Mouse (Mus musculus) intestine, embryonic 16.5 days (tissue): ENCODE measurements around the gene Ets1. TPM values are rescaled to one million over a fixed set of nuclear protein-coding genes. Genes with fewer than 3 reads are reported as not detected.

ENCODE experiments used
- ATAC-seq: fragments of 200-750 bp; cut with Nextera tagmentation; 2 replicates; pipeline ENCODE4 v1.8.0; 2017; ENCODE audit warnings: moderate TSS enrichment, moderate library complexity
- H3K27ac ChIP-seq: fragments of 300-500 bp; sonication (generic); 2 replicates; pipeline ENCODE4 v1.5.1; 2014; ENCODE audit warnings: mild to moderate bottlenecking, low read length
- H3K27me3 ChIP-seq: fragments of 300-500 bp; sonication (generic); replicated peaks from 2 replicates; pipeline ENCODE4 v1.6.1; 2014; ENCODE audit warnings: low read length, control low read depth, mixed read lengths; ENCODE audit not compliant: control insufficient read depth, insufficient read depth
- H3K36me3 ChIP-seq: fragments of 300-500 bp; sonication (generic); 2 replicates; pipeline ENCODE4 v1.6.1; 2014; ENCODE audit warnings: low read length, control low read depth; ENCODE audit not compliant: control insufficient read depth, insufficient read depth
- H3K4me1 ChIP-seq: fragments of 300-500 bp; sonication (generic); 2 replicates; pipeline ENCODE4 v1.6.1; 2014; ENCODE audit warnings: low read length, control low read depth, mixed read lengths; ENCODE audit not compliant: control insufficient read depth, insufficient read depth
- H3K4me2 ChIP-seq: fragments of 300-500 bp; sonication (generic); 2 replicates; pipeline ENCODE4 v1.6.1; 2014; ENCODE audit warnings: low read depth, low read length, control low read depth
- H3K4me3 ChIP-seq: fragments of 300-500 bp; sonication (generic); 2 replicates; pipeline ENCODE4 v1.5.1; 2014; ENCODE audit warnings: mild to moderate bottlenecking, low read length
- H3K9ac ChIP-seq: fragments of 300-500 bp; sonication (generic); 2 replicates; pipeline ENCODE4 v1.6.1; 2014; ENCODE audit warnings: low read depth, low read length
- H3K9me3 ChIP-seq: fragments of 300-500 bp; sonication (generic); 2 replicates; pipeline ENCODE4 v1.6.1; 2016; ENCODE audit warnings: low read length, control low read depth; ENCODE audit not compliant: control insufficient read depth
- WGBS: fragments of 180-500 bp; shearing (Covaris S2); extraction: QIAGEN DNeasy Blood & Tissue Kit; methylation state at CpG from one replicate; pipeline ENCODE4 v1.1.7; 2014; 5-methylcytosine and 5-hydroxymethylcytosine counted together
- polyA plus RNA-seq: library from polyadenylated mRNA; unstranded; fragments of >200 nt; fragmentation: Nextera tagmentation; extraction: Ambion mirVana; gene quantifications from 2 replicates; pipeline ENCODE4 v1.2.1, GENCODE M21; 2015

Gene Ets1
- polyA plus RNA-seq, 1 experiment from 2014 or later, result 33.0 TPM

GRCm38 (mm10) chr9:32601953-32602352 is 34.1 kb upstream of the Ets1 start:
- no peak for ATAC-seq
- no peak overlapping the region for H3K27ac ChIP-seq
- no peak overlapping the region for H3K4me2 ChIP-seq
- H3K4me3 ChIP-seq, result no peak overlapping the region
- H3K27me3 ChIP-seq, result no peaks in the 10 kb centered on the region
- H3K4me1 ChIP-seq, result 0 out of 2 replicates have a peak, but pooled peaks cover under 1% of the 10 kb centered on the region
- no peaks in the 10 kb centered on the region for H3K36me3 ChIP-seq
- no peaks in the 10 kb centered on the region for H3K9me3 ChIP-seq
- no peak overlapping the region for H3K9ac ChIP-seq
- WGBS, result 88% methylated on average over 5 of the region's 5 CpGs

GRCm38 (mm10) chr9:32603097-32603496 is 32.9 kb upstream of the Ets1 start:
- Histone ChIP-seq H3K4me3 (no peak overlapping the region), H3K36me3 (no peaks in the 10 kb centered on the region), H3K4me1 (0 out of 2 replicates have a peak, but pooled peaks cover 5% of the 10 kb centered on the region), H3K4me2 (no peak overlapping the region), H3K9ac (no peak overlapping the region), H3K9me3 (no peaks in the 10 kb centered on the region), H3K27me3 (no peaks in the 10 kb centered on the region), H3K27ac (no peak overlapping the region)
- ATAC-seq, result no peak
- 81% methylated on average over 7 of the region's 7 CpGs for WGBS

GRCm38 (mm10) chr9:32607218-32607617 is 28.8 kb upstream of the Ets1 start:
- H3K4me2 ChIP-seq, result no peak overlapping the region
- ATAC-seq, result peak; percentile 87
- no peaks in the 10 kb centered on the region for H3K36me3 ChIP-seq
- H3K9ac ChIP-seq, result no peak overlapping the region
- no peaks in the 10 kb centered on the region for H3K27me3 ChIP-seq
- H3K9me3 ChIP-seq, result no peaks in the 10 kb centered on the region
- no peak overlapping the region for H3K27ac ChIP-seq
- H3K4me3 ChIP-seq, result no peak overlapping the region
- 20% methylated on average over 7 of the region's 7 CpGs for WGBS
- 0 out of 2 replicates have a peak, but pooled peaks cover 5% of the 10 kb centered on the region for H3K4me1 ChIP-seq

GRCm38 (mm10) chr9:32608831-32609610 is 27.0 kb upstream of the Ets1 start:
- Histone ChIP-seq H3K4me2 (no peak overlapping the region), H3K9me3 (no peaks in the 10 kb centered on the region)
- 82% methylated on average over 10 of the region's 10 CpGs for WGBS

GRCm38 (mm10) chr9:32610218-32610617 is 25.8 kb upstream of the Ets1 start:
- no peaks in the 10 kb centered on the region for H3K27me3 ChIP-seq
- H3K9me3 ChIP-seq, result no peaks in the 10 kb centered on the region
- no peak overlapping the region for H3K4me3 ChIP-seq
- H3K9ac ChIP-seq, result no peak overlapping the region
- H3K27ac ChIP-seq, result no peak overlapping the region
- no peak overlapping the region for H3K4me2 ChIP-seq
- 0 out of 2 replicates have a peak, but pooled peaks cover 8% of the 10 kb centered on the region for H3K4me1 ChIP-seq
- no peak for ATAC-seq
- 92% methylated on average over 8 of the region's 8 CpGs for WGBS
- H3K36me3 ChIP-seq, result no peaks in the 10 kb centered on the region

More at GRCm38 (mm10) chr9:32608831-32609610, 27.0 kb upstream of the Ets1 start:
- Histone ChIP-seq H3K4me1 (0 out of 2 replicates have a peak, but pooled peaks cover 8% of the 10 kb centered on the region), H3K36me3 (no peaks in the 10 kb centered on the region), H3K27ac (no peak overlapping the region), H3K27me3 (no peaks in the 10 kb centered on the region), H3K4me3 (no peak overlapping the region), H3K9ac (no peak overlapping the region)
- no peak for ATAC-seq

- no peak for ATAC-seq
- Histone ChIP-seq H3K27me3 (no peaks in the 10 kb centered on the region), H3K9me3 (no peaks in the 10 kb centered on the region), H3K4me2 (no peak overlapping the region), H3K9ac (no peak overlapping the region), H3K36me3 (no peaks in the 10 kb centered on the region), H3K4me1 (0 out of 2 replicates have a peak, but pooled peaks cover 8% of the 10 kb centered on the region), H3K4me3 (no peak overlapping the region), H3K27ac (no peak overlapping the region)
- 71% methylated on average over 4 of the region's 4 CpGs for WGBS
Observed at GRCm38 (mm10) chr9:32610631-32611030, 25.4 kb upstream of the Ets1 start.

- Histone ChIP-seq H3K36me3 (no peaks in the 10 kb centered on the region), H3K9ac (no peak overlapping the region), H3K27me3 (no peaks in the 10 kb centered on the region), H3K4me2 (no peak overlapping the region), H3K9me3 (no peaks in the 10 kb centered on the region), H3K27ac (no peak overlapping the region), H3K4me3 (no peak overlapping the region), H3K4me1 (0 out of 2 replicates have a peak, but pooled peaks cover 8% of the 10 kb centered on the region)
- ATAC-seq, result no peak
- WGBS, result 89% methylated on average over 4 of the region's 4 CpGs
Observed at GRCm38 (mm10) chr9:32611340-32611739, 24.7 kb upstream of the Ets1 start.

GRCm38 (mm10) chr9:32612426-32612825 is 23.6 kb upstream of the Ets1 start:
- Histone ChIP-seq H3K4me1 (0 out of 2 replicates have a peak, but pooled peaks cover 4% of the 10 kb centered on the region), H3K9ac (no peak overlapping the region)

GRCm38 (mm10) chr9:32612861-32613421 is 23.1 kb upstream of the Ets1 start:
- H3K9me3 ChIP-seq, result no peaks in the 10 kb centered on the region
- no peak overlapping the region for H3K4me3 ChIP-seq
- 0 out of 2 replicates have a peak overlapping the region, but pooled peaks have one; percentile 4 for H3K27ac ChIP-seq
- H3K4me2 ChIP-seq, result no peak overlapping the region
- no peak for ATAC-seq
- no peaks in the 10 kb centered on the region for H3K36me3 ChIP-seq
- H3K27me3 ChIP-seq, result no peaks in the 10 kb centered on the region
- 0 out of 2 replicates have a peak, but pooled peaks cover 4% of the 10 kb centered on the region for H3K4me1 ChIP-seq
- H3K9ac ChIP-seq, result no peak overlapping the region
- WGBS, result 58% methylated on average over 6 of the region's 6 CpGs

More at GRCm38 (mm10) chr9:32612426-32612825, 23.6 kb upstream of the Ets1 start:
- no peak for ATAC-seq
- Histone ChIP-seq H3K9me3 (no peaks in the 10 kb centered on the region), H3K36me3 (no peaks in the 10 kb centered on the region), H3K4me3 (no peak overlapping the region), H3K4me2 (no peak overlapping the region), H3K27me3 (no peaks in the 10 kb centered on the region), H3K27ac (no peak overlapping the region)
- 87% methylated on average over 5 of the region's 5 CpGs for WGBS
